Mouse (Mus musculus): ENCODE measurements at regions not wholly inside any gene's neighbourhood (a gene's known extent, or its start where the extent isn't known, plus 50 kb on each side); places are given as distances from the start of the nearest gene placed in this dataset.
"Not testable (repeated sequence)": the region's sequence is repeated elsewhere in the genome, so short reads cannot be mapped to it uniquely, and the experiment has no call there.

DNA sequence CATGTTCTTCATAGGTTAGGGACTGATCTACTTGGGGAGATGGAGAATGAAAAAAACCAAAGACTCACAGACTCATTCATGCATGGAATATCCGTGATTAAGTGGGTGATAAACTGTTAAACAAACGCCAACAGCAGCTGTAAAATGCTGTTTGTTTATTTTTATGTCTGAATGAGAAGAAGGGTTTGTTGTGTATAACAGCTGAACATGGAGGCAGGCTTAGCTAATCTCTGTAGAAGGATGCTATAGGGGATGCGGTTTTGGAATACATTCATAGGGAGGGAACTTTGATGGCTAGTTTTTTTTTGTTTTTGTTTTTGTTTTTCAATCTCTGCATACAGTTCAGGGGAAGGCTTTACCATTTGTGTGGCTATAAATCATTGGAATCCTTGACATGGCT is 977.1 kb upstream of the Cdh8 start:
- no peak for ATAC-seq (ENCODE audit: low TSS enrichment)

GRCm38 (mm10) chr8:100367663-100368062 is 951.4 kb upstream of the Cdh8 start:
- ATAC-seq (ENCODE audit: low TSS enrichment): no peak

DNA sequence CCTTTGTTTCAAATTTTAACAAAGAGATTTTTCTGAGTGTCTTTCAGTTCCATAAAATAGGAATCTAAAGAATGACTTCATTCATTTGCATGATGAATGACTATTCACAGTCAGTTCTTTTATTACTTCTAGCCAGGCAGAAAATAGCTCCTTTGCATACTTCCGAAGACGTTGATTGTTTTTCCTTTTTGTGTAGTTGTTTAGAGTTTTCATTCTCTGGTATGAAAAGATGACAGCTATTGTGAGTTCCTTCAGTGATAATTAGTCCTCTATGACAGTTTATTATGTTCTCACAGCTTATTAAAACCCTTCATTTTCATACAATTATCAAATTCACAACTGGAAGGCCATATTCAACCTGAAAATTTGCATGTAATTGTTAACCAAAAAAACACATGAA is 946.5 kb upstream of the Cdh8 start:
- ATAC-seq (ENCODE audit: low TSS enrichment): no peak

DNA sequence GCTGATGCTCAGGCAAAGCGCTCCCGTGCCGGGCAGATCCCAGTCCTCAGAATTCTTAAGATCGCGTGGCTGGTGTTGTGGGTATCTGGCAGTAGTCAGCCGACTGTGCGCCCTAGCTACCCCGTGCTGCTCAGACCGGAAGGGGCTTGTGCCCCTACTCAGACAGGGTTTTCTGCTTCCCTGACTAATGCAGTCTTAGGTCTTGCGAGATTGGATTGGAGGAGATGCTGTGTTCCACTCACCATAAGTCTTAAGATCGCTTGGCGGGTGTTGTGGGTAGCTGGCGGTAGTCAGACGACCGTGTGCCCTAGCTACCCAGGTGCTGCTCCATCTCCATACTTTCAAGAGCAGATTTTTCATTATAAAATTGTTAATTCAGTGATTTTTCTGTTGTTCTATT is 944.3 kb upstream of the Cdh8 start:
- ATAC-seq (ENCODE audit: low TSS enrichment): not testable (repeated sequence)

GRCm38 (mm10) chr8:100334528-100334927 is 918.3 kb upstream of the Cdh8 start:
- ATAC-seq (ENCODE audit: low TSS enrichment): peak; percentile 72

DNA sequence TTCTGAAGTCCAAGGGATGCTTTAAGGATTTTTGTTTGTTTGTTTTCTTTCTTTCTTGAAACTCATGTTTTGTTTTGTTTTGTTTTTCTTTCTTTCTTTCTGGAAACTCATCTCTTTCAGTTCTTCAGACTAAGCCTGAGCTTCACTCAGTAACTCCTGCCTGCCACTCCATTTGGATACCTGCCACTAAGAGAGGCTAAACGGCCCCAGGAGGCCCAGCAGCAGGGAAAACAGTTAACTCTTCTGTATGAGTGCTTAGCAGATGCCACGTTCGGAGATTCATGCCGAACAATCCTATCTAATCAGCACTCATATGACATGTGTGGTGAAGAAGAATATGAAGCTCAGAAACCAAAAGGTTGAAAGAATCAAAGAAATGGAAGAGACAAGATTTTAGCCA is 909.3 kb upstream of the Cdh8 start:
- no peak for ATAC-seq (ENCODE audit: low TSS enrichment)

GRCm38 (mm10) chr8:100323471-100323870 is 907.2 kb upstream of the Cdh8 start:
- no peak for ATAC-seq (ENCODE audit: low TSS enrichment)

DNA sequence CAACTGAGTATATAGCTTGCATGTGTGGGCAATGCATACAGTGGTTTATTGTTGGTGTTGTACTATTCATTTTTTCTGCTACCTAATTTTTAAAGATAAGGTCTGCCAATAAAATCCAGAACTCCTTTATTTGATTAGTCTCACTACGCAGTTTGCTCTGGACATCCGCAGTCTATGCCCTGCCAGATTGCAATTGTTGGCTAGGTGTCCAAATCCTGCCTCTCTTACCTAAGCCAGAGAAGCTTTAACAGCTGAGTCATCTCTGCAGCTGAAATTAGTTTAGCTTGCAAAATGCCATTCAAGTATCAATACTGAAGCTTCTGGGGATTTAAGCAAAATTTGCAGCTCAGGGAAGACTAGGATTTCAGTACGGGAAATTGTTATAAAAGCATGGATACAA is 881.9 kb upstream of the Cdh8 start:
- ATAC-seq (ENCODE audit: low TSS enrichment): no peak

GRCm38 (mm10) chr8:100292588-100292987 is 876.3 kb upstream of the Cdh8 start:
- ATAC-seq (ENCODE audit: low TSS enrichment): peak; percentile 96

DNA sequence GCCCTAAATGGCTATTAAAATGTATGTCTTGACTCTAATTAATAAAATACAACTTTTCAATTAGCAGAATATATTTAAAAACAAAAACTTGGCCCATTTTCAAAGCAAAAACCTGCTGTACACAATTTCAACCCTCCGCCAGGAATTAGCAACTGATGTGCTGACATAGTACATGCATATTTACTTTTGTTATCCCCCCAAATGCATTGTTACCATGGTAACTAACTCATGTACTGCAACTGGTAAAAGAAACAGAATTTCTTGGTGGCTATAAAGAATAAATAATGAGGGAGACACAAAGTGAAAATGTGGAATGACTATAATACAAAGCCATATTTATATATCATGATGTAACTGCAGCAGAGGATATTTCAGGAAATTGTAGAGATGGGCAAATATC is 875.7 kb upstream of the Cdh8 start:
- ATAC-seq (ENCODE audit: low TSS enrichment): peak; percentile 50; the same call in 1 of the 2 replicates

All from frontal cortex, adult (tissue).